Mouse (Mus musculus) kidney, adult 10 weeks (tissue): ENCODE data around the gene Scnn1a. TPM values are rescaled to one million over a fixed set of nuclear protein-coding genes. Genes with fewer than 3 reads are reported as not detected.

Experiments used
- polyA plus RNA-seq: library from polyadenylated mRNA; stranded (reverse); fragments of 350-450 nt; fragmentation: Illumina TruSeq; extraction: RNeasy Lipid Tissue Mini Kit (QIAGEN cat#74804); gene quantifications from one replicate; pipeline ENCODE4 v1.2.3, GENCODE M21; 2014; ENCODE audit warnings: low read depth, low replicate concordance

The Scnn1a gene
- 16.7 TPM for polyA plus RNA-seq

DNA sequence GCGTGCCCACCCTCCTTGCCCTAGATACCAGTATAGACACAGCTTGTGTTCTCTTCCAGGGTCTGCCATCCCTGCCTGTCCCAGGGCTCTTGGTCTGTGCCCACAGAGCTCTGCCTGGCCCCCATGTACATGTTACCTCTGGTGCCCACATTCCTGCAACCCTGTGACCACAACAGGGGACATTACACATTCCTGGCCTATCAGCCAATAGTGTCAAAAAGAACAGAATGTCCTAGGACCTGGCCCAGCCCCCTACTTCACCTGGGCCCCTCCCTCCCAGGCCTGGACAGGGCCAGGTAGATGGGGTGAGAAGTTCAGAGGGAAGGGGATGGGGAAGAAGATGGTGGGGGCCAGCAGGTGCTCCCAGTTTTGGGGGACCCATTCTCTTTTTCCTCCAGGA is at the start of gene Scnn1a:
Scnn1a (plus strand) TSS at position 337 of the 400 bp plus-strand sequence.

DNA sequence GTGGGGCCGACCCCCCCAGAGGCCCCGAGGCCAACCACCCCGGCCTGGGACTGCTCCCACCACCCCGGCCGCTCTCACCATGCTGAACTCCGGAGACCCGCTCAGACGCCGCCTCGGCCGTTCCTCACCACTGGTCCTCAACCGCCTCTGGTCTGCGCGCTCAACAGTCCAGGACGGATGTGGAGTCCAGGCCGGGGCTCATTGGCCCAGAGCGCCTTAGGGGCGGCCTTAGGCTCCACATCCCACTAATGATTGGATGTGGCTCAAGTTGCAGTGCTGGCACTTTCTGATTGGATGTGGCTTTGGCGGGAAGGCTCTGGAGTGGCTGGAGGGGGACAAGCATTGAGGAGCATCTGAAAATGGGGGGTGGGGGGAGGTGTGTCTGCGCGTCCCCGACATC is 34.6 kb upstream of the Scnn1a start, which contains the start of gene Tuba3a:
Tuba3a (minus strand) TSS at position 153 of the 400 bp plus-strand sequence.

DNA sequence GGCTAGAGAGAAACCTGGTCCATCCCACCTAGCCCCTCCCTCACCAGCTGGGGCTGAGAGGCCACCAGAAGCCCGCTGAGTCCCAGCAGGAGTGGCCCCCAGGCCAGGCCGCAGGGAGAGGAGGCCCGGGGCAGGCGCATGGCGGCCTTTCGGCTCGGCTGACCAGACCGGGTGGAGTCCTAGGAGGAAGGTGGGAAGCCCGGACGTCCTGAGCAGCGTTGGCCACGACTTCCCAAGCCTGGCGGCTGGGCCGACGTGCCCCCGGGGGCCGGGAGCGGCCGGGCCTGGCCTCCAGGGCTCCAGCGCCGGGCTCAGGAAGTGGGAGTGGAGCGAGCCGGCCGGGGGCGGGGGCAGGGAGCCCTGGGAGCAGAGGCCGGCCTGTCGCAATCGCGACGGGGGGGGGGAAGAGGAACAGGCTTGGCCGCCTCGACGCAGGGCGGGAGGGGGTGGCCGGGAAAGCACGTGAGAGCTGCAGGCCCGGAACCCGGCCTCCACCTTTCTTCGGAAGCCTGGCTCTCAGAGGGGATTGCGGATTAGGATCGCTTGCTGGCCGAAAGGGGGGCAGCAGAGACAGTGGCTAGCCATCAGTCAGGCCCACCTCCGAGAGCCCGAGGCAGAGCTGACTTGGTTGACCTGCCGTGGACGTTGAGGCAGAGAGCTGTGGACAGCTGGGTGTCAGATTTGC is 6.8 kb upstream of the Scnn1a start, which contains the start of gene Ltbr:
Ltbr (minus strand) TSS at position 340 of the 685 bp plus-strand sequence.

DNA sequence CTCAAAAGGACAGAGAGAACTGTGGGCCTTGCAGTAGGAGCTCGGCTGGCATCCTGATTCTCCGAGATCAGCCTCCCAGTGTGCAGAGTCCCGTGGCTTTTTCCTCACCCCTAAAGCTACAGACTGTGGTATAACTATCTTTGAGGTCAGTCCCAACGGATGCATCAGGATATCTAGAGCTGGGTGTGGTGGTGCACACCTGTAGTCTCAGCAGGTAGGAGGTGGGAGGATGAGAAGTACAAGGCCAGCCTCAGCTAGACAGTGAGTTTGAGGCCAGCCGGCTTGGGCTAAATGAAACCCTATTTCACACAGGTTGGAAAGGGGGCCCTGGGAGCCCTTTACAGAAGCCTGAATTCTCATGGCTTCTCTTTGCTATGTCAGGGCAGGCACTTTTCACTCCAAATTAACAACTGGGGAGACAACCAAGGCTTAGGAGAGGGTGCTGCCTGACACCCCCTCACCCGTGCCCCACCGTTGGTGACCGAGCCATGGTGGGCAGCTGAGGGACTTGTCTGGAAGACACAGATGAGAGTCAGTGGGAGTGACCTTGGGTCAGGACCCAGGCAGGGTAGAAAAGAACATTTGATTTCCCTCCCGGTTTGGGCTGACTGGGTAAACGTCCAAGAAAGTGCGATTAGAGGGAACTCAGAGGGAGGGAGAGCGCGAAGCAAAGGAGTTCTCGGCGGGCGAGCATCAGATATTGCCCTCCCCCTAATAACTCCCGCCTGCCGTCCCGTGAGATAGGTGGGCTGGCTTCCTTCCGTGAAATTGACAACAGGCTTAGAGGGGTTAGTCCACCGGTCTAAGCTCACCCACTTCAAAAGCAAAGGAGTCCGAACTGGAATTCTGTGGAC is 28.5 kb downstream of the Scnn1a start, which contains the start of gene Tnfrsf1a:
Tnfrsf1a (plus strand) TSS at position 642 of the 854 bp plus-strand sequence.

DNA sequence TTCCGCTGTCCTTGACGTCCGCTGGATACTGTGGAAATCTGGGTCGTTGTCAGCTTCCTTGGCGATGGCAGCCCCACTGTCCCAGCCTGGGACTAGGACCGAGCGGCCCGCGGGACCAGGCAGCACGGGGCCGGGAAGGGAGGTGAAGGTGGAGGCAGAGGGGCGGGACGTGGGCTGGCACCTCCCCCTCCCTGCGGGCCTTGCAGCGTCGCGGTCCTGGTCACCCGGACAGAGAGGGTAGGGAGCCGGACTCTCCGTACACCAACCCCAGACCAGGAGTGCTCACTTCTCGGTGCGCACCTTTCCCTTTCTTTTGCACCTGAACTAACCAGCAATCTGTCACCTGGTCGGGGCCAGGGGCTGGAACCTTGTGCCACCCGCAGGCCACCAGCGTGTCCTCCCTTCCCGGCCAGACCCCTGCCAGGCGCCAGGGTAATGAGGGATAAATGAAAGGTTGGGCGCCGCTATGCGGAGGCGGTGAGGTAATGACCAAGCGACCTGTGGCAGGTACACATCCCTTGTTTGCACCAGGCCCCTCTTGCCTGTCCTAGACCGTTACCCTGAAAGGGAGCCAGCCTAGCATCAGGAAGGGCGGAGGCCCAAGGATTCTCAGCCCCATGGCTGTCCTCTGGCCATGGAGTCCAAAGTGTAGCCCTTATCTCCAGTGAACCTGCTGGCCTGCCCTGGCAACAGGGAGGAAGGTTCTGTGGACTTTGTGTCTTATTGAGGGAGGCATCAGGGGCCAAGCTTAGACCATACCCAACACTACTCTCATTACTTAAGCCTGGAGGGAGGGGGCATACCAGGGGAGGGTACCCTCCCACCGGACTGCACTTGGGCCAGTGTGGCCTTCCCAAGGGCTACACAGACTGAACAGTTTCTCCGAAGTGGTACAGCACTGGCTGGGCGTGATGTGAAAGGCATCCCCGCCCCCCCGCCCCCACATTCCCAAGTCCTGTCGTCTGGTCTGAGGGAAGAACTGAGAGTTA is 60.2 kb downstream of the Scnn1a start, which contains the start of gene Plekhg6:
Plekhg6 (minus strand) TSS at position 422 of the 989 bp plus-strand sequence.

Other genes with a start within 250 kb of the Scnn1a start
- gene Chd4, start 224.7 kb upstream of the Scnn1a start, polyA plus RNA-seq = 59.2 TPM
- gene Nop2, start 188.8 kb upstream of the Scnn1a start, polyA plus RNA-seq = 1.3 TPM
- gene Iffo1, start 175.4 kb upstream of the Scnn1a start, polyA plus RNA-seq = 3.1 TPM
- gene Gapdh, start 154.2 kb upstream of the Scnn1a start, polyA plus RNA-seq = 156 TPM
- 0.28 TPM for gene Ncapd2, start 129.0 kb upstream of the Scnn1a start, polyA plus RNA-seq
- 159 TPM for gene Mrpl51, start 128.9 kb upstream of the Scnn1a start, polyA plus RNA-seq
- 5.0 TPM for gene Vamp1, start 105.1 kb upstream of the Scnn1a start, polyA plus RNA-seq
- gene Tapbpl, start 88.8 kb upstream of the Scnn1a start, polyA plus RNA-seq = 1.3 TPM
- not detected for gene Cd27, start 83.6 kb upstream of the Scnn1a start, polyA plus RNA-seq
- not detected for gene Tuba3a, start 34.6 kb upstream of the Scnn1a start, polyA plus RNA-seq
- gene Ltbr, start 6.8 kb upstream of the Scnn1a start, polyA plus RNA-seq = 0.89 TPM
- 4.6 TPM for gene Tnfrsf1a, start 28.7 kb downstream of the Scnn1a start, polyA plus RNA-seq
- not detected for gene Plekhg6, start 60.1 kb downstream of the Scnn1a start, polyA plus RNA-seq
- gene Cd9, start 174.1 kb downstream of the Scnn1a start, polyA plus RNA-seq = 144 TPM
- gene Vwf, start 226.1 kb downstream of the Scnn1a start, polyA plus RNA-seq = 0.28 TPM